Comparison of ENCODE assay signal across 10 mouse cellular contexts in the genomic region with DNA sequence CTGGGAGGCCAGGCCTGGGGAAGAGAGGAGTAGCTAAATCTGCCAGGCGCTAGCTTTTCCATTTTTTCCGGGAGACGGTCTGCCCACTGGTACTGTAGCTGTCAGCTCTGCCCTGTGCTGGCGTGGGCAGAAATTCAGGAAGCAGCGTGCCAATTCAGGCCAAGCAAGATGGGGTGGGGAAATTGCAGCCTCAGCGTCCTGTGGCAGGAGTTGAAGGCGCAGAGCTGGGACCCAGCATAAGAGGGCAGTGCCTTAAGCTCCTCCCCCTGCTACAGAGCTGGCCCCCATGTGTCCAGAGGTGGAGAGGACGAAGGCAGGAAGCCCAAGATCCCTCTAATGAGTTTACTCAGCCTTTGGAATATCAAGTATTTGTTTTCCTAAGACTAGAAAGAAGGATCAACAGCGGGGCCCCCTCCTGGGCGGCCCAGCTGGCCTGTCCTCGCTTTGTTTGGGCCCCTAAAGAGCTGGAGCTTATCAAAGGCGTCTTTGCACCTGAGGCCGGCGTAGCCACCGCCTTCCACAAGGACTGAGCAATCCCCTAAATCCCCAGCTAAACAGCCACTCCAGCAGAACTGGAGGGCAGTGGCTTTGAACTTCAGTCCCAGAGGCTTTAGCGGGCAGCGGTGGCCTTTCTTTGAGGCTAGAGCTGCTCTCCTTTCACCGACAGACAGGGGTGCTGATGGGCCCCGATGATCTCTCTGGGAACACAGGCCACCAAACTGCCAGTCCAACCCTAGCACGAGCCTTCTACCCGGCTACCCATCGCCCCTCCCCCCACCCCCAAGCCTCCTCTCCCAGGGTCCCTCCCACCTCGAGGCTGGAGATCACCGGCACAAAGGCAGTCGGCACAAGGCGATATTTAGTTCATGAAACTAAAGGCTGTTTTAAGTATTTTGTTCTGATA.
DNase-seq lines count a peak whose midpoint lies in the region; ATAC-seq and TF ChIP-seq lines count a peak whose summit lies in the region.
"Had no signal": no experiment of that assay in that cellular context is flagged by ENCODE, and none has a peak within 500 bp of the region (broad histone marks: within the 10 kb centered on the region; RNA-seq: fewer than 3 reads in every experiment).

No protein-coding gene starts in this region.

- no peak overlapping the region for H3K4me3 ChIP-seq in lung, postnatal 0 days (ENCODE audit: low read depth, low read length)
- no peak overlapping the region for H3K4me3 ChIP-seq in neural tube, embryonic 15.5 days (replicated peaks)
- H3K4me3 ChIP-seq: heart, embryonic 12.5 days had no signal

- ATAC-seq in lung, postnatal 0 days, result no peak
- peak; percentile 35; the same call in 1 of the 2 replicates for ATAC-seq in neural tube, embryonic 15.5 days (ENCODE audit: low FRiP score)
- no peak for ATAC-seq in inflammation-experienced regulatory T-cells, adult 6 months
- no peak for ATAC-seq in CD4-positive, CD25-positive, alpha-beta regulatory T cell, adult 4 months

- no peaks in the 10 kb centered on the region for H3K9me3 ChIP-seq in lung, postnatal 0 days (ENCODE audit: low read length)
- H3K9me3 ChIP-seq in neural tube, embryonic 15.5 days (replicated peaks), result no peaks in the 10 kb centered on the region
- H3K9me3 ChIP-seq: heart, embryonic 12.5 days had no signal

- no peaks in the 10 kb centered on the region for H3K4me1 ChIP-seq in lung, postnatal 0 days (ENCODE audit: insufficient read depth, low read depth, low read length)
- peaks cover 11% of the 10 kb centered on the region for H3K4me1 ChIP-seq in neural tube, embryonic 15.5 days

- no peak overlapping the region for H3K4me2 ChIP-seq in lung, postnatal 0 days (replicated peaks; ENCODE audit: low read depth, low read length)
- no peak overlapping the region for H3K4me2 ChIP-seq in neural tube, embryonic 15.5 days
- H3K4me2 ChIP-seq: heart, embryonic 12.5 days had no signal

- no peaks in the 10 kb centered on the region for H3K27me3 ChIP-seq in lung, postnatal 0 days (replicated peaks; ENCODE audit: insufficient read depth, low read length)
- no peaks in the 10 kb centered on the region; the same call in 1 of the 2 replicates for H3K27me3 ChIP-seq in neural tube, embryonic 15.5 days (replicated peaks)

- intact Hi-C loops in left cerebral cortex, postnatal 4 days (cut with DNase I), result loop anchor here (10.0 kb wide), 1 partner anchor 450 kb away; no protein-coding TSS in a partner anchor

- WGBS in lung, postnatal 0 days, result 15% methylated on average over 26 of the region's 26 CpGs
- WGBS in neural tube, embryonic 15.5 days, result 8% methylated on average over 26 of the region's 26 CpGs

- no peak overlapping the region for H3K9ac ChIP-seq in lung, postnatal 0 days (replicated peaks; ENCODE audit: low read depth)
- H3K9ac ChIP-seq in neural tube, embryonic 15.5 days (replicated peaks), result no peak overlapping the region
- H3K9ac ChIP-seq: heart, embryonic 12.5 days; liver, embryonic 14.5 days had no signal

- H3K27ac ChIP-seq in lung, postnatal 0 days (ENCODE audit: low read length), result no peak overlapping the region
- no peak overlapping the region for H3K27ac ChIP-seq in neural tube, embryonic 15.5 days (replicated peaks)
- H3K27ac ChIP-seq: liver, embryonic 14.5 days had no signal

- no peak for TF ChIP-seq CTCF in lung, postnatal 0 days (IDR thresholded peaks at IDR 0.05)

- no peak for TF ChIP-seq EP300 in lung, postnatal 0 days (IDR thresholded peaks at IDR 0.05)

- H3K36me3 ChIP-seq in lung, postnatal 0 days (ENCODE audit: insufficient read depth, low read length), result no peaks in the 10 kb centered on the region
- no peaks in the 10 kb centered on the region for H3K36me3 ChIP-seq in neural tube, embryonic 15.5 days
- H3K36me3 ChIP-seq: heart, embryonic 12.5 days had no signal

- DNase-seq in cerebellum, postnatal 25 days, result peak; percentile 26 to 51
- no peak for DNase-seq in cerebellum, adult 11 months
- DNase-seq in lung, postnatal 0 days (ENCODE audit: low spot score), result peak; percentile 9
- DNase-seq in lung, postnatal 36 days, result no peak
- peak; percentile 51 for DNase-seq in left cerebral cortex, postnatal 4 days

Comparison
In these comparisons a context has a peak if more than half of its experiments do, and no peak if none do; other contexts are left out.
1. DNase-seq: peak in cerebellum, postnatal 25 days (2 of 2), lung, postnatal 0 days (single experiment) and left cerebral cortex, postnatal 4 days (single experiment); none in cerebellum, adult 11 months (single experiment) and lung, postnatal 36 days (single experiment).